Mouse (Mus musculus) heart, adult 8-10 months (tissue): ENCODE results near the gene Paqr8. TPM values are rescaled to one million over a fixed set of nuclear protein-coding genes. Genes with fewer than 3 reads are reported as not detected.

Experiments
- DNase-seq: peaks from one replicate; pipeline ENCODE4 v3.0.0; 2022; ENCODE audit warnings: low spot score
- total RNA-seq, 4 experiments: library from RNA; stranded (reverse); gene quantifications; 2 replicates each; pipeline ENCODE4 v1.2.4; 2022

Gene Paqr8
- total RNA-seq, result 1 to 10 TPM; 1.2 to 1.8 (median 1.5) TPM

- DNase-seq, result peak; percentile 85
Measured at GRCm38 (mm10) chr1:20890404-20890921, at the start of gene Paqr8. Gene Paqr8 (plus strand): TSS chr1:20890606.

GRCm38 (mm10) chr1:20856924-20857902 is 33.2 kb upstream of the Paqr8 start:
- DNase-seq, result no peak

GRCm38 (mm10) chr1:20860775-20861174 is 29.6 kb upstream of the Paqr8 start:
- no peak for DNase-seq

GRCm38 (mm10) chr1:20861865-20862264 is 28.5 kb upstream of the Paqr8 start:
- no peak for DNase-seq

GRCm38 (mm10) chr1:20863452-20864172 is 26.8 kb upstream of the Paqr8 start:
- DNase-seq, result no peak

- DNase-seq, result no peak
Measured at GRCm38 (mm10) chr1:20867241-20867902, 23.0 kb upstream of the Paqr8 start.

GRCm38 (mm10) chr1:20868036-20868435 is 22.4 kb upstream of the Paqr8 start:
- no peak for DNase-seq

- DNase-seq, result no peak
Measured at GRCm38 (mm10) chr1:20870887-20871286, 19.5 kb upstream of the Paqr8 start.

- DNase-seq, result no peak
Measured at GRCm38 (mm10) chr1:20872496-20872895, 17.9 kb upstream of the Paqr8 start.

GRCm38 (mm10) chr1:20874061-20874460 is 16.3 kb upstream of the Paqr8 start:
- DNase-seq, result no peak

- DNase-seq, result no peak
Measured at GRCm38 (mm10) chr1:20877355-20877754, 13.1 kb upstream of the Paqr8 start.

GRCm38 (mm10) chr1:20879361-20879760 is 11.0 kb upstream of the Paqr8 start:
- no peak for DNase-seq

- no peak for DNase-seq
Measured at GRCm38 (mm10) chr1:20883079-20883478, 7.3 kb upstream of the Paqr8 start.

GRCm38 (mm10) chr1:20889677-20890403 is 566 bp upstream of the Paqr8 start:
- DNase-seq, result no peak

- peak; percentile 31 for DNase-seq
Measured at GRCm38 (mm10) chr1:20890941-20891399, 564 bp downstream of the Paqr8 start.

- no peak for DNase-seq
Measured at GRCm38 (mm10) chr1:20893059-20893458, 2.7 kb downstream of the Paqr8 start.

- DNase-seq, result no peak
Measured at GRCm38 (mm10) chr1:20898391-20898790, 8.0 kb downstream of the Paqr8 start.

GRCm38 (mm10) chr1:20900336-20900735 is 9.9 kb downstream of the Paqr8 start:
- no peak for DNase-seq

GRCm38 (mm10) chr1:20905501-20906127 is 15.2 kb downstream of the Paqr8 start:
- no peak for DNase-seq

- no peak for DNase-seq
Measured at GRCm38 (mm10) chr1:20906128-20906515, 15.7 kb downstream of the Paqr8 start.

GRCm38 (mm10) chr1:20908541-20908940 is 18.1 kb downstream of the Paqr8 start:
- DNase-seq, result no peak
